8 mouse cellular contexts compared by ENCODE assay signal in genomic region chr11:96861446-96861845, GRCm38 (mm10). TPM values are rescaled to one million over a fixed set of nuclear protein-coding genes. Genes with fewer than 3 reads are reported as not detected.
DNase-seq lines count a peak whose midpoint lies in the region; ATAC-seq and TF ChIP-seq lines count a peak whose summit lies in the region.

No protein-coding gene starts in this region.

- DNase-seq in cerebellum, postnatal 10 days, result peak; percentile 67 to 70
- DNase-seq in cerebellum, postnatal 4 days (ENCODE audit: low spot score in 2 of 2), result no peak
- peak; percentile 58 for DNase-seq in adrenal gland, postnatal 14 days
- peak; percentile 63 for DNase-seq in gastrocnemius, adult 2 months
- DNase-seq in hindbrain, postnatal 0 days (ENCODE audit: low spot score), result peak; percentile 47
- no peak for DNase-seq in liver, postnatal 0 days
- no peak for DNase-seq in thymus, postnatal 10 days (ENCODE audit: low spot score in 2 of 2)

- no peak for TF ChIP-seq POLR2A in olfactory bulb, adult 2 months (IDR thresholded peaks at IDR 0.05; ENCODE audit: insufficient read depth, low read depth, low read length)

- peak overlapping the region; percentile 92 for H3K27ac ChIP-seq in gastrocnemius, adult 2 months
- H3K27ac ChIP-seq in hindbrain, postnatal 0 days, result peak overlapping the region; percentile 36; the same call in 1 of the 2 replicates
- no peak overlapping the region for H3K27ac ChIP-seq in liver, postnatal 0 days (ENCODE audit: low read depth)
- H3K27ac ChIP-seq in olfactory bulb, adult 2 months (ENCODE audit: insufficient read depth, low read depth, low read length), result no peak overlapping the region

- 1% methylated on average over 20 of the region's 20 CpGs for WGBS in hindbrain, postnatal 0 days
- 1% methylated on average over 16 of the region's 20 CpGs for WGBS in liver, postnatal 0 days (ENCODE audit: insufficient replicate concordance)
- WGBS in olfactory bulb, adult 2 months, result under 1% methylated on average over 20 of the region's 20 CpGs

- peak overlapping the region; percentile 70 for H3K4me3 ChIP-seq in gastrocnemius, adult 2 months
- peak overlapping the region; percentile 46 for H3K4me3 ChIP-seq in hindbrain, postnatal 0 days (ENCODE audit: low read length)
- H3K4me3 ChIP-seq in liver, postnatal 0 days (ENCODE audit: low read depth, low read length), result peak overlapping the region; percentile 42
- peak overlapping the region; percentile 47 for H3K4me3 ChIP-seq in olfactory bulb, adult 2 months (ENCODE audit: insufficient read depth, low read depth, low read length)

- TF ChIP-seq CTCF in gastrocnemius, adult 2 months (IDR thresholded peaks at IDR 0.05), result no peak
- no peak for TF ChIP-seq CTCF in hindbrain, postnatal 0 days (IDR thresholded peaks at IDR 0.05; ENCODE audit: low read depth)
- TF ChIP-seq CTCF in liver, postnatal 0 days (IDR thresholded peaks at IDR 0.05; ENCODE audit: low read depth), result no peak
- TF ChIP-seq CTCF in olfactory bulb, adult 2 months (IDR thresholded peaks at IDR 0.05; ENCODE audit: insufficient read depth, low read depth, low read length), result no peak

- peak; percentile 24 for ATAC-seq in hindbrain, postnatal 0 days
- ATAC-seq in liver, postnatal 0 days, result no peak; the same call in 1 of the 2 replicates

- H3K4me1 ChIP-seq in hindbrain, postnatal 0 days (ENCODE audit: insufficient read depth, low read length), result peaks cover 21% of the 10 kb centered on the region
- H3K4me1 ChIP-seq in liver, postnatal 0 days (ENCODE audit: insufficient read depth), result peaks cover 6% of the 10 kb centered on the region
- H3K4me1 ChIP-seq in olfactory bulb, adult 2 months (ENCODE audit: control insufficient read depth, insufficient read depth, low read length), result peaks cover 20% of the 10 kb centered on the region

- no peaks in the 10 kb centered on the region for H3K9me3 ChIP-seq in hindbrain, postnatal 0 days (ENCODE audit: low read length)
- no peaks in the 10 kb centered on the region for H3K9me3 ChIP-seq in liver, postnatal 0 days (ENCODE audit: low read length)

- peak overlapping the region; percentile 99 for H3K4me2 ChIP-seq in hindbrain, postnatal 0 days (ENCODE audit: low read depth, low read length)
- peak overlapping the region; percentile 78 for H3K4me2 ChIP-seq in liver, postnatal 0 days (ENCODE audit: low read depth, low read length)

- no peaks in the 10 kb centered on the region for H3K27me3 ChIP-seq in hindbrain, postnatal 0 days (ENCODE audit: insufficient read depth, low read length)
- H3K27me3 ChIP-seq in liver, postnatal 0 days (ENCODE audit: insufficient read depth, low read length), result peaks cover 13% of the 10 kb centered on the region

- no peak for TF ChIP-seq EP300 in liver, postnatal 0 days (IDR thresholded peaks at IDR 0.05; ENCODE audit: low read depth)

- intact Hi-C loops in gastrocnemius, adult 2 months (cut with DNase I), result loop anchor here (5.0 kb wide), 3 partner anchors 84 to 309 kb away; partner anchors contain the start of gene Snx11

- H3K9ac ChIP-seq in hindbrain, postnatal 0 days (replicated peaks; ENCODE audit: low read length), result peak overlapping the region; percentile 47
- H3K9ac ChIP-seq in liver, postnatal 0 days (replicated peaks), result no peak overlapping the region

- no peaks in the 10 kb centered on the region for H3K36me3 ChIP-seq in hindbrain, postnatal 0 days (ENCODE audit: insufficient read depth, low read length)
- H3K36me3 ChIP-seq in liver, postnatal 0 days (replicated peaks; ENCODE audit: insufficient read depth, low read length), result no peaks in the 10 kb centered on the region

RNA-seq across cellular contexts. Expression of gene Copz2, which starts 11.8 kb away (rescaled TPM):
- total RNA-seq in adrenal gland, postnatal 14 days (2021), result 39.8 and 43.7 TPM in 2 replicates
- total RNA-seq in gastrocnemius, adult 2 months (2021), result 10 to 100 TPM; 21.4 to 31.0 TPM
- 6.3 and 12.6 TPM in 2 replicates for total RNA-seq in hindbrain, postnatal 0 days (2014; rRNA removed)
- 26.4 and 28.1 TPM in 2 replicates for polyA plus RNA-seq in hindbrain, postnatal 0 days (2015; fragmentation: Nextera tagmentation; extraction: Ambion mirVana)
- polyA plus RNA-seq in liver, postnatal 0 days (2015; fragmentation: Nextera tagmentation; extraction: Ambion mirVana), result 51.0 and 55.5 TPM in 2 replicates
- not detected in 2 replicates for polyA plus RNA-seq in olfactory bulb, adult 2 months (2012; ENCODE audit: insufficient read depth, insufficient read length, low replicate concordance, missing spikeins)

RNA-seq across cellular contexts. Expression of gene Nfe2l1, which starts 31.7 kb away (rescaled TPM):
- total RNA-seq in adrenal gland, postnatal 14 days (2021), result 362 and 371 TPM in 2 replicates
- 100 to 1,000 TPM; 395 to 484 TPM for total RNA-seq in gastrocnemius, adult 2 months (2021)
- total RNA-seq in hindbrain, postnatal 0 days (2014; rRNA removed), result 91.4 and 92.8 TPM in 2 replicates
- 67.2 and 69.0 TPM in 2 replicates for polyA plus RNA-seq in hindbrain, postnatal 0 days (2015; fragmentation: Nextera tagmentation; extraction: Ambion mirVana)
- 17.6 and 22.1 TPM in 2 replicates for polyA plus RNA-seq in liver, postnatal 0 days (2015; fragmentation: Nextera tagmentation; extraction: Ambion mirVana)
- 349 TPM in 1 of 2 replicates, not detected in the other for polyA plus RNA-seq in olfactory bulb, adult 2 months (2012; ENCODE audit: insufficient read depth, insufficient read length, low replicate concordance, missing spikeins)

RNA-seq across cellular contexts. Expression of gene Cdk5rap3, which starts 54.9 kb away (rescaled TPM):
- 48.6 and 49.9 TPM in 2 replicates for total RNA-seq in adrenal gland, postnatal 14 days (2021)
- 10 to 100 TPM; 21.5 to 24.0 TPM for total RNA-seq in gastrocnemius, adult 2 months (2021)
- total RNA-seq in hindbrain, postnatal 0 days (2014; rRNA removed), result 44.9 and 56.5 TPM in 2 replicates
- polyA plus RNA-seq in hindbrain, postnatal 0 days (2015; fragmentation: Nextera tagmentation; extraction: Ambion mirVana), result 77.1 and 87.8 TPM in 2 replicates
- 38.3 and 38.4 TPM in 2 replicates for polyA plus RNA-seq in liver, postnatal 0 days (2015; fragmentation: Nextera tagmentation; extraction: Ambion mirVana)
- polyA plus RNA-seq in olfactory bulb, adult 2 months (2012; ENCODE audit: insufficient read depth, insufficient read length, low replicate concordance, missing spikeins), result not detected in 2 replicates

Comparison
In these comparisons a context has a peak if more than half of its experiments do, and no peak if none do; other contexts are left out.
1. DNase-seq: peak in cerebellum, postnatal 10 days (2 of 2), adrenal gland, postnatal 14 days (single experiment), gastrocnemius, adult 2 months (single experiment) and hindbrain, postnatal 0 days (single experiment); none in cerebellum, postnatal 4 days (0 of 2), liver, postnatal 0 days (single experiment) and thymus, postnatal 10 days (0 of 2).
2. H3K27ac ChIP-seq: peak in gastrocnemius, adult 2 months (single experiment) and hindbrain, postnatal 0 days (single experiment); none in liver, postnatal 0 days (single experiment) and olfactory bulb, adult 2 months (single experiment).
3. Peak in every context shown above with its lines, with median percentiles within 50 percentile points of each other: H3K4me3 ChIP-seq.